Mouse (Mus musculus) heart, adult 2 months (tissue): ENCODE results near the gene Pfkfb2. TPM values are rescaled to one million over a fixed set of nuclear protein-coding genes. Genes with fewer than 3 reads are reported as not detected.

ENCODE experiments used
- DNase-seq, 2 experiments: peaks; one replicate each; pipeline ENCODE4 v3.0.0; 2021
- H3K27ac ChIP-seq: fragments of 200-600 bp; 2 replicates; pipeline ENCODE4 v1.8.1; 2022
- H3K27me3 ChIP-seq: fragments of 200-500 bp; 2 replicates; pipeline ENCODE4 v1.6.1; 2012; ENCODE audit warnings: mild to moderate bottlenecking, low read length, inconsistent platforms, mixed read lengths; ENCODE audit not compliant: control insufficient read depth, insufficient read depth
- H3K36me3 ChIP-seq: fragments of 200-500 bp; 2 replicates; pipeline ENCODE4 v1.6.1; 2012; ENCODE audit warnings: low read length, inconsistent platforms; ENCODE audit not compliant: control insufficient read depth, insufficient read depth
- H3K4me1 ChIP-seq: fragments of 200-500 bp; 2 replicates; pipeline ENCODE4 v1.6.1; 2011; ENCODE audit warnings: low read length; ENCODE audit not compliant: control insufficient read depth, insufficient read depth
- H3K4me3 ChIP-seq: fragments of 200-600 bp; 2 replicates; pipeline ENCODE4 v1.8.1; 2022
- H3K79me2 ChIP-seq: fragments of 200-500 bp; replicated peaks from 2 replicates; pipeline ENCODE4 v1.6.1; 2012; ENCODE audit warnings: mild to moderate bottlenecking, inconsistent platforms, low read length, moderate library complexity, mixed read lengths; ENCODE audit not compliant: control insufficient read depth, insufficient read depth
- H3K9ac ChIP-seq: fragments of 200-500 bp; 2 replicates; pipeline ENCODE4 v1.6.1; 2012; ENCODE audit warnings: low read depth, mild to moderate bottlenecking, control low read depth, inconsistent platforms, low read length, mixed read lengths
- CTCF ChIP-seq: fragments of 200-600 bp; IDR thresholded peaks from 2 replicates; pipeline ENCODE4 v1.8.1; 2022; ENCODE audit warnings: antibody characterized with exemption, mild to moderate bottlenecking, moderate library complexity
- EP300 ChIP-seq: fragments of 200-500 bp; IDR thresholded peaks from 2 replicates; pipeline ENCODE4 v1.6.1; 2011; ENCODE audit warnings: low read depth, low read length, control low read depth; ENCODE audit not compliant: insufficient read depth
- POLR2A ChIP-seq: fragments of 200-500 bp; IDR thresholded peaks from 2 replicates; pipeline ENCODE4 v1.6.1; 2011; ENCODE audit warnings: mild to moderate bottlenecking, low read depth, low read length, control low read depth; ENCODE audit not compliant: insufficient read depth
- WGBS: fragments of 180-500 bp; shearing (Covaris S2); methylation state at CpG from one replicate; pipeline ENCODE4 v1.1.7; 2018; 5-methylcytosine and 5-hydroxymethylcytosine counted together
- intact Hi-C: fragments of 180-260 bp; cut with DNase I; formaldehyde crosslinking; loops from one replicate; pipeline ENCODE4 v1.15.1; 2025
- polyA plus RNA-seq: library from polyadenylated mRNA; depleted of rRNA; stranded (reverse); fragments of >200 nt; gene quantifications from 2 replicates; pipeline ENCODE4 v1.2.3, GENCODE M21; 2012
- total RNA-seq, 2 experiments: library from RNA; stranded (reverse); gene quantifications; 2 replicates each; pipeline ENCODE4 v1.2.3; 2021

Gene Pfkfb2
- total and polyA plus RNA-seq, 3 experiments: 31.9 to 96.6 (median 82.5) TPM

- peak overlapping the region; percentile 23; the same call in 1 of the 2 replicates for H3K27ac ChIP-seq
- WGBS: 36% methylated on average over 15 of the region's 15 CpGs
- TF ChIP-seq EP300 (0 out of 2 replicates have a peak, but pooled peaks have one; percentile 5), CTCF (no peak)
- H3K79me2 ChIP-seq: no peaks in the 10 kb centered on the region
- H3K4me3 ChIP-seq: no peak overlapping the region
- H3K9ac ChIP-seq: no peak overlapping the region
- no peaks in the 10 kb centered on the region for H3K36me3 ChIP-seq
- no peaks in the 10 kb centered on the region for H3K27me3 ChIP-seq
- no peak for DNase-seq
- intact Hi-C loops: no loop called here
- H3K4me1 ChIP-seq: peaks cover 3% of the 10 kb centered on the region; the same call in 1 of the 2 replicates
Measured at GRCm38 (mm10) chr1:130740781-130741720, 12.0 kb upstream of the Pfkfb2 start.

GRCm38 (mm10) chr1:130740227-130740648, 11.2 kb upstream of the Pfkfb2 start:
- Histone ChIP-seq H3K27ac (no peak overlapping the region), H3K4me3 (no peak overlapping the region), H3K27me3 (no peaks in the 10 kb centered on the region), H3K9ac (no peak overlapping the region), H3K4me1 (peaks cover 3% of the 10 kb centered on the region; the same call in 1 of the 2 replicates), H3K79me2 (no peaks in the 10 kb centered on the region), H3K36me3 (no peaks in the 10 kb centered on the region)
- TF ChIP-seq POLR2A: no peak
- no peak for TF ChIP-seq CTCF
- no peak for TF ChIP-seq EP300
- intact Hi-C loops: no loop called here
- WGBS: 52% methylated on average over 4 of the region's 4 CpGs
- DNase-seq: peak in 1 of 2 experiments; percentile 27

- Histone ChIP-seq H3K9ac (no peak overlapping the region), H3K79me2 (no peaks in the 10 kb centered on the region), H3K36me3 (no peaks in the 10 kb centered on the region), H3K4me3 (no peak overlapping the region), H3K4me1 (peaks cover 3% of the 10 kb centered on the region; the same call in 1 of the 2 replicates), H3K27ac (no peak overlapping the region), H3K27me3 (no peaks in the 10 kb centered on the region)
- WGBS: 87% methylated on average over 3 of the region's 3 CpGs
- TF ChIP-seq POLR2A (no peak), EP300 (no peak), CTCF (no peak)
- DNase-seq: no peak
- intact Hi-C loops: no loop called here
Measured at GRCm38 (mm10) chr1:130739636-130740035, 10.6 kb upstream of the Pfkfb2 start.

- no peak overlapping the region for H3K27ac ChIP-seq
- H3K27me3 ChIP-seq: no peaks in the 10 kb centered on the region
- 88% methylated on average over 3 of the region's 3 CpGs for WGBS
- peaks cover 3% of the 10 kb centered on the region; the same call in 1 of the 2 replicates for H3K4me1 ChIP-seq
- no peak for DNase-seq
- intact Hi-C loops: no loop called here
- H3K36me3 ChIP-seq: no peaks in the 10 kb centered on the region
- no peak overlapping the region for H3K4me3 ChIP-seq
- no peak for TF ChIP-seq POLR2A
- TF ChIP-seq EP300: no peak
- H3K9ac ChIP-seq: no peak overlapping the region
- H3K79me2 ChIP-seq: no peaks in the 10 kb centered on the region
Measured at GRCm38 (mm10) chr1:130738551-130739106, 9.6 kb upstream of the Pfkfb2 start.

- Histone ChIP-seq H3K9ac (no peak overlapping the region), H3K79me2 (no peaks in the 10 kb centered on the region), H3K36me3 (no peaks in the 10 kb centered on the region), H3K27me3 (no peaks in the 10 kb centered on the region), H3K27ac (no peak overlapping the region), H3K4me1 (peaks cover 3% of the 10 kb centered on the region; the same call in 1 of the 2 replicates), H3K4me3 (no peak overlapping the region)
- TF ChIP-seq EP300 (no peak), POLR2A (no peak), CTCF (no peak)
- 92% methylated on average over 7 of the region's 7 CpGs for WGBS
- DNase-seq: no peak
- intact Hi-C loops: no loop called here
Measured at GRCm38 (mm10) chr1:130737916-130738315, 8.9 kb upstream of the Pfkfb2 start.

- intact Hi-C loops: no loop called here
- no peaks in the 10 kb centered on the region for H3K79me2 ChIP-seq
- TF ChIP-seq EP300 (no peak), POLR2A (no peak), CTCF (no peak)
- H3K4me1 ChIP-seq: peaks cover 3% of the 10 kb centered on the region; the same call in 1 of the 2 replicates
- no peak for DNase-seq
- 71% methylated on average over 11 of the region's 11 CpGs for WGBS
- H3K36me3 ChIP-seq: no peaks in the 10 kb centered on the region
- no peak overlapping the region for H3K27ac ChIP-seq
- no peak overlapping the region for H3K9ac ChIP-seq
- H3K4me3 ChIP-seq: no peak overlapping the region
- no peaks in the 10 kb centered on the region for H3K27me3 ChIP-seq
Measured at GRCm38 (mm10) chr1:130737411-130737881, 8.4 kb upstream of the Pfkfb2 start.
